Mouse (Mus musculus) lung, postnatal 36 days (tissue): ENCODE results near the gene Pemt.
"Not testable (repeated sequence)": the region's sequence is repeated elsewhere in the genome, so short reads cannot be mapped to it uniquely, and the experiment has no call there.

Source experiments
- DNase-seq: peaks from one replicate; pipeline ENCODE4 v3.0.0; 2022; ENCODE audit warnings: mixed read lengths

Gene Pemt

DNA sequence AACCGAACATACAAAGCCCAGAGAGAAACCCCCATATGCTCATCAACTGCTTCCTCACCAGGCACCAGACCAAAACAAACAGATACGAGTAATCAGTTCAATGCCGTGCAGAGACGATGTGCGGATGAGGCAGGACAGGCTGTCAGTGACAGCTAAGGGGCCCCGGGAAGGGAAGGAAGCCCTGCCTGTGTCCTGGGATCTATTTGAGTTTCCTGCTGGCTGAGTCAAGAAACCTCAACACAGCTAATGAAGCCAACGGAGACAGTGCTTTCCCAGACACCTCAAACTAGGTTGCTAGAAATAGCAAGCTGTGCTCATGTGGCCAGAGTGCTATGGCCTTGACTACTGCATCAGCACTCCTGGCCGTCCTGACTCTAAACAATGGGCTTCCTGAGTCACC, 54.9 kb downstream of the Pemt start:
- DNase-seq, result peak; percentile 58

DNA sequence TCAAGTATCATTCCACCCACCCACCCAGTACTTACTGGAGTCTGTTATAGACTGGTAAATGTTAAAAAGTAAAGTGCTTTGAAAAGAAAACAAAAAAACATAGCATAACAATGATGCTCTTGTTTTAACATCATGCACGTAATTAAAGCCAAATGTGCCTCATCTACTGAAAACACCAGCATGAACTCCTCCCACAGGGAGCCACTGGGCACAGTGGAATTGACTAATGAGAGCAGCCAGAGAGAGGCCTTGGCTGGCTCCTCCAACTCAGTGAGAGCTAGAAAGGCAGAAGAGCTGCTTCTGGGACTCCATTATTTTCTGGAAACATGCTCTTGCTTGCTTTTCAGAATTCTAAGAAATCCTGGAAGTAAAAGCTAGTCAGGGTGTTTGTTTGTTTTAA, 56.9 kb downstream of the Pemt start:
- DNase-seq, result no peak

DNA sequence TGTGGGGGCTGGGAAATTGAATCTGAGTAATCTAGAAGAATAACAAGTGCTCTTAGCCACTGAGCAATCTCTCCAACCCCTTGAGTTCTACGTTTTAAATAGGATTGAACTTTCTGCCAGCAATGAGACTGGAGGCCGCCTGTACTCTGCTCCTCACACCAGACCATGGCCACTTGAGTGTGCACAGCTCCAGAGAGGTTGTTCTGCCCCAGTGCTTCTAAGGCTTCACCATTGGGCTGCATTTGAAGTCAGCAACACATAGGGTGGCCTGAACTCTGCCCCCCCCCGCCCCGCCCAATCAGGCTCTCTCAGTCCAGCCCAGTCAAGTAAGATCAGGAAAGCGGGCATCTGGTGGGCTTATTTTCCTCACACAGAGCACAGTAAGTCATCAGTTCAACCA, 68.5 kb downstream of the Pemt start:
- no peak for DNase-seq

DNA sequence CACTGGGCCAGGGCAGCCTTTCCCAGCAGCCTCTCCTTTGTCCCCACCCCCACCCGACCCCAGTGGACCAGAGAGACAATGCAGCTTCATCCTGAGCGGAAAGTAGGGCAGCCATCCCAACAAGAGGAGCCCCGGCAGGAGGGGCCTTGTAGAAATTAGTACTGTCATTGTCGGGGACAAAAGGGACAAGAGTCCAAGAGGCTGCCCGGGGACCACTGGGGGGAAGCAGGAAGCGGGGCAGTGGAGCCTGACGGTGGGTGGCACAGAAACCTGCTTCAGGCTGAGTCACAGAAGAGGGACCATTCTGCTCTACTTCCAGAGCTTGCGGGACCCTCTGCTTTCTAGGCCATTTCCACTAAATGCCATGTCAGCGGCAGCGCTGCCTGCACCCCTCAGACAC, 71.0 kb downstream of the Pemt start:
- no peak for DNase-seq

DNA sequence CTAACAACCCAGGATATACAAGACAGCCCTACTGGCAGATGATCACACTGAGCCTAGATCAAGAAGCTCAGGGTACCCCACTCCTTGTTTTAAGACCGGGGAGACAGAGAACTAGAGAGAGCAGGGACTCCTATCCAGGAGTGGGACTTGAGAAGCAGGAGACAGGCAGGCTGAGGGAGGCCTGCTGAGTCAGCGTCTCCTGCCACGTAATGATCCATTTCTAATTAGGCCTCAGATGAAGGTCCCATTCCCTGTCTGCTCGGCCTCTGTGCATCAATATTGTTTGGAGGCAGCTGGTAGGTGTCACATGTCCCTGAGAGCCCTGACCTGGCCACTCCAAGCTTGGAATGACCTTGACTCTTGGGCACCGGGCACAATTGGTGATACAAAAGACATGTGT, 72.9 kb downstream of the Pemt start:
- DNase-seq, result no peak

DNA sequence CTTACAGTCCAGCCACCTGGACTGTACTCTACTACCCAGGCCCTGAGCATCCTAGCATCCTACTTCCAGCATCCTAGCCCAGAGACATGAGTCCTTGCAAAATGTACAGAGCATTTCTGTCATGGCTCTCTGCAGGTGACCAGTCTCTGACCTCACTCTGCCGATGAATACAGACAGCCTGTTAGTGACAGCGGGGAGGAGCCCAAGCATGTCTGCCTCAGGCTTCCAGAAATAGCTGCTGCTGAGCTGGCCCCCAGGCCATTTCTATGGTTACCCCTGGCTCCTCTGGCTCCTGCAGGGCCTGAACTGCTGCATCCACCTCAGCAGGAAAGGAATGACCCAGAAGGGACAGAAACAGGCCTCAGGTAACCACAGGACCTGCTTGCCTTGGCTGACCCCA, 74.6 kb downstream of the Pemt start:
- DNase-seq, result no peak

DNA sequence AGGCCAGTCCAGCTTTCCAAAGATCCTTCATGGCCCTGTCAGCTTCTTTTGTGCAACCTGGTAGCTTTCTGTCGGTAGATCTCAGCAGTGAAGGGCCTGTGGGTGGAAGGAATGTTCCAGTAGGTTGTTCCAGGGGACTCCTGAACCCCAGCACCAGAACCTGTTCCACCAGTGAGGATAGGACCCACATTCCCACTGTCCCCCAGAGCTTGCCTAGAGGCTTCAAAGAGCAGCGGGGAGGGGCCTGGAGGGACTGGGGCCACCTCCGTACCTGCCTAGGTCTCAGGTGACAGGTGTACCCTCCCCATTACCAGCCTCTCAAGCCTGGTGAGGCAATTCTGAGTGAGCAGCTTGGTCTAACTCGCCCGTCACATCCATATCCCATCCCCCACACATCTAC, 75.5 kb downstream of the Pemt start:
- no peak for DNase-seq

DNA sequence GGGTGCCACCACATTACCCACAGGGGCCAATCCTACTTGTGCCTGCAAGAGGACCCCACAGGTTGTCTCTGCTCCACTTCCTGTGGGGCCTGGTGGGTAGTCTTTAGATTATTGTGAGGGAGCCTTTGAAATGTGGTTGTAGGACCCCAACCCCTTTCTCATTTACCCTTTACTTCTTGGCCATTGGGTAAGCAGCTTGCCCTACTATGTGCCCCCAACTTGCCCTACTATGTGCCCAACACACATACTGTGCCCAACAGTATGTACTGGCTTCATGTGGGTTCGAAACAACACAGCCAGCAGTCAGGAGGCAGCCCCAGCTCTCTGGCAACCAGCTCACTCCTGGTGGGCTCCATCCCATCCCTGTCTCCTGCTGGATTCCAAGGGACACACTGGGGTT, 78.5 kb downstream of the Pemt start:
- no peak for DNase-seq

DNA sequence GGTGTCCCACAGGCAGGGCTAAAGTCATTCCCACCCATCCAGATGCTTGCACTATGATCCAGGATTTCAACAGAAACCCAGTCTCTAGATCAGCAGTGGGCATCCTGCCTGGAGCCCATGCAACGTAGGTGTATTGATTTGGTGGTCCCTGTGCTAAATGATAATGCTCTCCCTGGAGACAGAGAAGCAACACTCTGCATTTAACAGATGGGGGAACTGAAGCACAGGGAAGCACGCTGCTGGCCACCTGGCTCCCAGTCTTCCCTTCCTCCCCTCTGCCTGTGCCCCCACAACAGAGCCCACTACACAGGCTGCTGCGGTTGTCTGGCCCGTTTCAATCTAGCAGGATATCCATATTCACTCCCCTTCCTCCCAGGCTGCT, 80.2 kb downstream of the Pemt start:
- DNase-seq, result no peak

DNA sequence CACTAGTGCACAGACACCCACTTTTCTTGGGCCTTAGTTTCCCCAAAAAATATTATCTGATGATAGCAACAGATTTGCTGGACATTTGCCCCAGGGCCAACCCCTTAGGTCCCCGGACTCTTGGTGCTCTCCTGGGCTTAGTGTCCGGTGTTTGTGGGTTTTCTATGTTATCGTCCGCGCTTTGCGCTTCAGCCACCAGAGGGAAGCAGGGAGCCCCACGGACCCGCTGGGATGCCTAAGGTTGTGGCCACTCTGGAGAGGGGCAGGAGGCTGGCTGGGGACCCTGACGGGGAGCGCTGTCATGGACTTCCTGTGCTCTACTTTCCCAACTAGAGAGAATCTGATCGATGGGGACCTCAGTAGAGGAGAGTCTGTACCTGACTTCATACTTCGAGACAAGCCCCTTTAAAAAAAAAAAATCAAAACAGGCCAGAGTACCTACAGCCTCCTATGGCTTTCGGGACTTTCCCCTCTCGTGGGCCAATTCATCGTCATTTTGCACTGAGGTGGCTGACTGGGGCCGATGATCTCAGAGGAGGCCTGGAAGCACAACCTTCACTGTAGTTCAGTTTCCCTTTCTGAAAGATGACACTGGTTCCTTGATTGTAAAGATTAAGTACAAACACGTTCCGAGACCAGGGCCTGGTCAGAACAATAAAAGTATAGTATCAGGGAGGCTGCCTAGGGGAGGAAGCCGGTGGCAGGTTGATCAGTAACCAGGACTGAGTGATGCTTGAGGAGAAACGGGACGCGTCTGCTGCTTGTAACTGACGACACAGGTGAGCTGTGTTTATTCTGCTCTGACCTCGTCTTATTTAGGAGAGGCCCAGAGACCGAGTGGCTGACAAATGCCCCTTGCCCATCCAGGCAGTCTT, 80.8 kb downstream of the Pemt start:
- DNase-seq, result peak; percentile 93

DNA sequence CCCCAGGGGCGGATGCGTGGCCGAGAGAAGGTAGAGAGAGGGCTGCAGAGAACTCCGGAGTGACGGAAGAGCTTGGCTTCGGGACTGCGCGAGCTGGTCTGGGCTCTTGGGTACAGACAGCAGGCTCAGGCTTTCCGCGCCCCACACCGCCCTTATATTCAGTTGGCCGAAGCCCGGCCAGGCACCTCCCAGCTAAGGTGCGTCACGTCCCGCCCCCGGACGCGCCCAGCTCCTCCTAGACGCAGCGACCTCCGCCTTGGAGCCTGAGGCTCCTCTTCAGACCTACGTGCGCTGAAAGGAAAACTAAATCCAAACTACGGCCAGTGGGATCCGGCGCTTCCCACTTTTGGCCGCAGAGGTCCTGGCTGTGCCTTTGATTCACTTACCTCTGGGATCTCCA, 81.5 kb downstream of the Pemt start, which contains the start of gene Rasd1:
Gene Rasd1, minus strand, starts transcription at position 127 of the 400 bp plus-strand sequence.
- peak; percentile 93 for DNase-seq

DNA sequence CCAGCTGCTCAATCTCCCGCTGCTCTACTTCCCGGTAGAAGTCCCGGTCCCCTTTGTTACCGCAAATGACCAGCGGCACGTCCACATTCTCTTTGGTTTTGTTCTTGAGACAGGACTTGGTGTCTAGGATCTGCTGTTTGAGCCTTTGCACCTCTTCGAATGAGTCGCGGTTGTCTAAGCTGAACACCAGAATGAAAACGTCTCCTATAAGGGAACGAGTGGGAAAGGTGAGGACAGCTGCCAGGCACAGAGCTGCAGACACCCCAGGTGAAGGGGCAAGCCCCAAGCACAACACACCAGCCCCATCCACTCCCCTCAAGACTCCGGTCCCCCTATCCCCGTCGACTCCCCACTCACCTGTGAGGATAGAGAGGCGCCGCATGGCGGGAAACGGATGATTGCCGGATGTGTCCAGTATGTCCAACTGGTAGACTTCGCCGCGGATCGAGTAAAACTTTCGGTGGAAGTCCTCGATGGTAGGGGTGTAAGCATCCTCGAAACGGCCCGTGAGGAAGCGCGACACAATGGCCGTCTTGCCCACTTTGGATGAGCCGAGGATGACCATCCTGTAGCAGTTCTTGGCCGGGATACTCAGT, 82.0 kb downstream of the Pemt start:
- no peak for DNase-seq

DNA sequence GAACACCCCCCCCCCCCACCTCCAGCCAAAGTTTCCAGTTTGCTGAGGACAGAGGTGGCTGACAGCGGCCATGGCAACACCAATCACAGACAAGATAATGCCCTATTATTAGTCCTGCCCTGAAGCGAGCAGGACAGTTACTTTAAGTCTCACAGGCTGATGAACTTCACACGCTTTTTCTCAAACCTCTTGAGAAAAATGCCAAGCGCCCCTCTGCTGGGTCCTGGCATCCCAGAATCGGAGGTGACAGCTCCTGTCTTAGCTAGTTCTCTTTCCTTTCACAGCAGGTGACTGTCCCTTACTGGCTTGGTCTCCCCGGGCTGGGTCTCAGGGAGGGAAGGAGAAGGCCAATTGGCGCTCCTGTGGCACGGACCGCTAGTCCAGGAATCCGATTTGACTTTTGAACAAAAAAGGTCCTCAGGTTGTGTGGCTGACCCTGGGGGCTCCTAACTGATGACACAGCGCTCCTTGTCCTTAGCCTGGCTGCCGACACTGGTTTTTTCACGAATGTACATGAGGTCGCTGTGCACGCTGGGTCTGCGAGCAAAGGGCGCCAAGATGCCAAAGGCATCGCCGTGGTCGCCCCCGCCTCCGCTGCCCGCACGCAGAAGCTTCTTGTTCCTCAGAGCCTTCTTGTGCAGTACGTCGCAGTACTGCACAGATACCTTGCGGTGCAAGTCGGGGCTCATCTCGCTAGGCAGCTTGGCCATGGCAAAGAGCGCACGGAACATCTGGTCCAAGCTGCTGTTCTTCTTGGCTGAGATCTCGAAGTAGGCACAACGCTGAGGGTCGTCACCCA, 82.7 kb downstream of the Pemt start:
- DNase-seq, result no peak

DNA sequence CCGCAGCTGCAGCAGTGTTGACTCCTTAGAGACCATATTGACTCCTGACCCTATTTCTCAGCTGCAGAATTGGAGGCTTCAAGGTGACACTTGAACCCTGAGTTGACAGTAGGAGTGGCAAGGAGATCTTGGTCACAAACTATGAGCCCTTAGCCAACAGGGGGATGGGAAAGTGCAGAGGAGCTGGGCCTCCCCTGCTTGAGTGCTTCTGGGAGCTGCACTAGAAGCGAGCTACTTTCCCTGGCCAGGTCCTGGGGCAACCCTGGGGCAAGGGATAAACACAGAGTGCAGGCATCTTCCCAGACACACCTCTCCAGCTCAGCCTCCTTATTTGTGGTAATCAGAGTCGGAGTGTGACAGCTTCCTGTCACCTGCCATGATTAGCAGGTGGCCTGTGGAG, 83.7 kb downstream of the Pemt start:
- DNase-seq, result no peak

DNA sequence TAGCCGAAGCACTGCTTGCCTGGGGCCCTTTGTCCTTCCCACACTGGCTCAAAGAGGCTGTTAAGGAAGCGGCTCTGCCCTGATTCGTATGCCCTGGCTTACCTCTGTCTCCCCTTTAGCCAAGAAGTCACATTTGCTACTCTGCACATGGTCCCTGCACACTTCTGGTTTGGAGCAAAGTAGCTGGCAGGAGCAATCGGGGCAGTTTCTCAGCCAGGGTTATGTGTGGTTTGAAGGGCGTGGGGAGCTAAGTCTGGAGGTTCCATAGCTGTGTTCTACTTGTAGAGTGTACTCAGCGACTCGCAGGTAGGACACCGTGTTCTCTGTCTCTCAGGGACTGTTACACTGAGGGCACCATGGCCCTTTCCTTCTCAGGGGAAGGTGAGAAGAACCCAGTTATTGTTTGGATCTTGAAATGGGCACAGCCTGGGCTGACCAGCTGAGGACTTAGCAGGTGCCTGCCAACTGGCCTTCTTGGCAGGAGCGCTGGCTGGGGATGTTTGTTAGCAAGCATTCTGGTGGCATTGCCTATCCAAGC, 84.9 kb downstream of the Pemt start:
- peak; percentile 64 for DNase-seq

DNA sequence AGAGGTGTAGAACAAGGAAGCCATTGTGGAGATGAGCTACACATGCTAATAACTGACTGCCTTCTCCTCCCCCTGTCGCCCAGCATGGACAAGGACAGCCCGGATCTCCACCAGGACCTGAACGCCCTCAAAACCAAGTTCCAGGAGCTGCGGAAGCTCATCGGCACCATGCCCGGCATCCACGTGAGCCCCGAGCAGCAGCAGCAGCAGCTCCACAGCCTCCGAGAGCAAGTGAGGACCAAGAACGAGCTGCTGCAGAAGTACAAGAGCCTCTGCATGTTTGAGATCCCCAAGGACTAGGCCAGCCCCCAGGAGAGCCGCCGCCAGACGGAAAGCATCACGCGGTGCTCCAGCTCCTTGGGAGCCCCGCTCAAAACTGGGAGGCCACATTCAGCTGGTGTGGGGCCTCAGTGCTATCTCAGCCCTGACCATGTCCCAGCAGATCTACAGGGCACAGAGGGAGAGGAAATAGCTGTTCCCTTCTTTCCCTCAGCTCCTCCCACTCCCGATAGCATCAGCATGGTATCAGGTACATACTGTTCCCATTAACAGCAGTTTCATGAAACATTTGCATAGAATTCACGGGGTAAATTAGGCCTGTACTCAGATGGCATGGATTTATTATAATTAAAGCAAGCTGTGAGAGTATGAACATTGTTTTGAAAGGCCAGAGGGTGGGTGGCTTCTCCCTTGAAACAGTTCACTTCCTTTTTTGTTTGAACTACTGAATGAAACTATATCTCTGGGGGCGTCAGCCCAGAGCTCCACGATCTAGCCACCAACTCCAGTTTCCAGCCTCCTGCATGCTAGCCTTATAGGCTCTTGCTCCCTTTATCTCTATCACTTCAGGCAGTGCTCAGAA, 85.6 kb downstream of the Pemt start:
- no peak for DNase-seq

DNA sequence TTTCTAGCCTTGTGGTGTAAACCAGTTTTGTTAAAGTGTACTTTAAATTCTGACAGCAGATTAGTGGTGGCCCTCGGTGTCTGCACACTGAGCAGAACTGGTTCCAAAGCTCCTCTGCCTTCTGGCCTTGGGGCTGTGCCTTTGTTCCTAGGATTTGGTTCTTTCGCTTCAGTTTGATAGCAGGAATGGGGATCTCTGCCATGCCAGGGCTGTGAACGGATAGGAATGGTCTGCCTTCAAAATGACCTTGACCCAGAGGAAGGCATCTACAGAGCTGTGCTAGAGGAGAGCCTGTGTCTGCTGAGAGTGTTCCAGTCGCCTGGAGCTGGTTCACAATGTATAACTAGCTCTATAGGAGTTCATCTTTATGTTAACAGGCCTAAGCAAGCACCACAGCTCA, 86.8 kb downstream of the Pemt start:
- DNase-seq, result no peak

DNA sequence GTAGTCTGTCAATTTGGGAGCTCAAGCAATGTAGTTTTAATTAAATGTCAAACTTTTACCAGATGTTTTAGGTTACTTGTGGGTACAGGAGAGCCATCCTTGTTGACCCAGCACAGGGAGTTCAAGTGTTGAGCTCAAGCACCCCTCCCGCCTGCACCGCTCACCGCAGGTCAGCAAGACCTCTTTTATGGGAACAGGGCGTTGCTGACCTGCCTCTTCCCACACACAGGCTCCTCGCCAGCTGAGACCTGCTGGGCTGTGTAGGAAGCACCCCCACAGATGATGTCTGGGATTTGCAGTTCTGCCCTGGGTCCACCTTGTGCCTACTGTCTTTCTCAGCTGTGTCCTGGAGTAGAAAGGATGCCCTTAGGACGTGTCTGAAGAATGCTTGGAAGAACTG, 89.5 kb downstream of the Pemt start:
- DNase-seq, result peak; percentile 66

DNA sequence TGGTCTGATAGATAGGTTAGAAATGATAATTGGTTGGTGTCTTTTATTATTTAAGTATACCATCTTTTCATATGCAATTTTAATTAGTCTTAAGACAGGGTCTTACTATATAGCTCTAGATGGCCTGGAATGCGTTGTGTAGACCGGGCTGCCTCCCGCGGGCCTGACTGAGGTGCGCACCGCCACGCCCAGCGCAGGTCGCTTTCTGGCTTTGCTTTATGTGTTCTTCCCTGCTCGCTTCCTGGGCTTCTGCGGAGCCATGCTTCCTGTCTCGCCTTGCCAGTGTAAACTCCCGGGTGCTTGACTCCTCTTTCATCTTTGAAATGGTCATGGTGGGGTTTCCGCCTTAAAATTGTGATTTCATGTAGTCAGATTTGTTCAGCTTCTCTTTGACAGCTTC, 93.4 kb downstream of the Pemt start:
- DNase-seq, result peak; percentile 34

DNA sequence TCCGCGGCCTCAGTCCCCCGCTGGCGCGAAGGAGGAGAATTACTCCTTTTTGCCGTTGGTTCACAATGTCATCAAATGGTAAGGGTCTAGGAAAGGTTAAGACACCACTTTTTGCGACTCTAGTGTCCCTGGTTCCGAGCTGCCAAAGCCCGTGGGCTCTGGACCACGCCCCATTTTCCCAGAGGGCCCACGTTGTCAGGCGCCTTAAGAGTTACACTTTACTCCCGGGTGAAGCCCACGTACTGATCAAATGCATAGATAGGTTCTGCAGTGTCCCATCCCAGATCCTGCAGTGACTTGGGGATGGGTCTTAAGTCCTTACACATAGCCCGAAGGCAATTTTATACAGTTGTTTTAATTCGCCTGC, 97.9 kb downstream of the Pemt start:
- DNase-seq, result peak; percentile 17

DNA sequence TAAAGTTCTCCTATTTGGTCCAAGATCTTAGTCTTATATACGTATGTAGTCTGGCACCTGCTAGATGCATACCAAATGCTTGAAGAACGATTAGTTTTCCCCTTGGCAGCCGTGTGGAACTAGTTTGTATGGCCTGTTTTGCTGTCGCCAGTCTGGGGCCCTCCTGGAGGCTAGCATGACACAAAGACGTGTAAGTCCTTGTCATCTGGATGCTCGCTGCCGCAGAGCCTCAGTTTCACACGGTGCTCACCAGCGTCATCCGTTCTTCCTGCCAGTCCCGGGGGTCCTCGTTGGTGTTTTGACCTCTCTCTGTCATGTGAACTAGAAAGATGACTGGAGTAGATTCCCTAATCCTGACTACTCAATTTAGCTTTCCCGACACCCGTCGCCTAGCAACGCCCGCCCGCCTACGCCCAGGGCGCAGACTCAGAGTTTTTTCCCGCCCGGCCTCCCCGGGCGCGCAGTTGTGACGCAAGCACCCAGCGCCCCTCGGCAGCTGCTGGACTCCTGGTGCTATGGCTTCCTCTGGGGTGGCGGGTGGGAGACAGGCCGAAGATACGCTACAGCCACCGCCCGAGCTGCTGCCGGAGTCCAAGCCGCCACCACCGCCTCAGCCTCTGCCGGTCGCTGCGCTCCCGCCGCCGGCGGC, 98.4 kb downstream of the Pemt start, which contains the start of gene Med9:
Gene Med9, plus strand, starts transcription at position 455 of the 649 bp plus-strand sequence.
- peak; percentile 95 for DNase-seq

DNA sequence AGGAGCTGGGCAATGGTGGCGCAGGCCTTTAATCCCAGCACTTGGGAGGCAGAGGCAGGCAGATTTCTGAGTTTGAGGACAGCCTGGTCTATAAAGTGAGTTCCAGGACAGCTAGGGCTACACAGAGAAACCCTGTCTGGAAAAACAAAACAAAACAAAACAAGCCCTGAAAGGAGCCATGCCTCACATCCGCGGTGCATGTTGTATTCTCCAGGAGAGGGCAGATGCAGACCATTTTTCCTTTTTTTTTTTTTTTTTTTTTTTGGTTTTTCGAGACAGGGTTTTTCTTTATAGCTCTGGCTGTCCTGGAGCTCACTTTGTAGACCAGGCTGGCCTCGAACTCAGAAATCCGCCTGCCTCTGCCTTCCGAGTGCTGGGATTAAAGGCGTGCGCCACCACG, 101.4 kb downstream of the Pemt start:
- DNase-seq, result not testable (repeated sequence)
